In the genomic region with DNA sequence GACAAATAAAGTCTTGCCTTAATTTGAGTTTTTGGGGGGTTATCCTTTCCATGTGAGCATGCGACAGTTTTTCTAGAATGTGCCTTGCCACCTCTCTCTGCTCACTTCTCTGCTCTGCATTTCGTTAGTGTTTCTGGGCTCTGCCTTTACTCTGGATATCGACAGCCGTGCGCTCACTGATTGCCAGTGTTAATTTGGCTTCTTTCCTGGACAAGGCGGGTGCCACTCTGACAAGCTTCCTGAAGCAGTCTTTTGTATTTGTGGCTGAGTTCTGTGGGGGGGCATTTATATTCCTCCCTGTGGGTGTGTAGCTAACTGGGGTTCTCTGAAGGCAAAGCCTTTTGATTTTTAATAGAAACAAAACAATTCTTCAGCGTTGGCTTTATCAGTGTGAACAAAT, we compare ENCODE assay signal across 22 mouse cellular contexts. TPM values are rescaled to one million over a fixed set of nuclear protein-coding genes. Genes with fewer than 3 reads are reported as not detected.
DNase-seq lines count a peak whose midpoint lies in the region; ATAC-seq lines count a peak whose summit lies in the region.
"Had no signal": no experiment of that assay in that cellular context is flagged by ENCODE, and none has a peak within 500 bp of the region (broad histone marks: within the 10 kb centered on the region; RNA-seq: fewer than 3 reads in every experiment).

No protein-coding gene starts in this region.

- H3K9ac ChIP-seq in forebrain, embryonic 14.5 days (ENCODE audit: low read length) = no peak overlapping the region
- H3K9ac ChIP-seq: hindbrain, embryonic 14.5 days; liver, embryonic 12.5 days; lung, embryonic 15.5 days; neural tube, embryonic 12.5 days had no signal

- H3K4me3 ChIP-seq in forebrain, embryonic 14.5 days (ENCODE audit: low read depth, low read length) = no peak overlapping the region
- no peak overlapping the region for H3K4me3 ChIP-seq in forebrain, embryonic 10.5 days
- H3K4me3 ChIP-seq: heart, adult 2 months; limb, embryonic 10.5 days; liver, embryonic 12.5 days; lung, embryonic 15.5 days; neural tube, embryonic 12.5 days had no signal

- H3K4me2 ChIP-seq in forebrain, embryonic 14.5 days (ENCODE audit: low read length) = no peak overlapping the region
- H3K4me2 ChIP-seq: hindbrain, embryonic 14.5 days; liver, embryonic 12.5 days; lung, embryonic 15.5 days; midbrain, embryonic 11.5 days; neural tube, embryonic 12.5 days had no signal

- no peaks in the 10 kb centered on the region for H3K27me3 ChIP-seq in forebrain, embryonic 14.5 days (replicated peaks; ENCODE audit: control insufficient read depth, insufficient read depth, low read length)
- peaks cover 16% of the 10 kb centered on the region; the same call in 1 of the 2 replicates for H3K27me3 ChIP-seq in forebrain, embryonic 10.5 days (ENCODE audit: poor library complexity, severe bottlenecking)
- H3K27me3 ChIP-seq: liver, embryonic 12.5 days; lung, embryonic 15.5 days; neural tube, embryonic 12.5 days had no signal

- H3K9me3 ChIP-seq in forebrain, embryonic 14.5 days (replicated peaks; ENCODE audit: control insufficient read depth, low read length) = no peaks in the 10 kb centered on the region
- no peaks in the 10 kb centered on the region for H3K9me3 ChIP-seq in forebrain, embryonic 10.5 days
- H3K9me3 ChIP-seq: G1E; limb, embryonic 10.5 days; liver, embryonic 12.5 days; lung, embryonic 15.5 days; neural tube, embryonic 12.5 days had no signal

- peak; percentile 34; the same call in 1 of the 2 replicates for ATAC-seq in forebrain, embryonic 14.5 days
- ATAC-seq in cerebellum, adult (ENCODE audit: insufficient number of reproducible peaks, low FRiP score, low TSS enrichment) = peak; percentile 50
- no peak for ATAC-seq in inflammation-experienced regulatory T-cells, adult 6 months
- ATAC-seq: CD4-positive, CD25-positive, alpha-beta regulatory T cell, adult 4 months; liver, embryonic 12.5 days had no signal

- 21% methylated on average over 7 of the region's 7 CpGs for WGBS in forebrain, embryonic 14.5 days
- 64% methylated on average over 7 of the region's 7 CpGs for WGBS in forebrain, embryonic 10.5 days

- H3K27ac ChIP-seq in forebrain, embryonic 14.5 days (ENCODE audit: low read depth, low read length) = no peak overlapping the region
- H3K27ac ChIP-seq in forebrain, embryonic 10.5 days = no peak overlapping the region
- H3K27ac ChIP-seq: heart, adult 2 months; hindbrain, embryonic 14.5 days; kidney, postnatal 0 days; limb, embryonic 10.5 days; liver, embryonic 12.5 days; lung, embryonic 15.5 days; macrophage; neural tube, embryonic 12.5 days had no signal

- H3K4me1 ChIP-seq in forebrain, embryonic 14.5 days (ENCODE audit: control insufficient read depth, insufficient read depth, low read length) = peaks cover 5% of the 10 kb centered on the region
- peaks cover 21% of the 10 kb centered on the region for H3K4me1 ChIP-seq in forebrain, embryonic 10.5 days
- H3K4me1 ChIP-seq: liver, embryonic 12.5 days; lung, embryonic 15.5 days; neural tube, embryonic 12.5 days had no signal

- H3K36me3 ChIP-seq in forebrain, embryonic 14.5 days (ENCODE audit: control insufficient read depth, insufficient read depth, low read length) = no peaks in the 10 kb centered on the region
- H3K36me3 ChIP-seq in forebrain, embryonic 10.5 days (replicated peaks) = no peaks in the 10 kb centered on the region
- H3K36me3 ChIP-seq: G1E; limb, embryonic 10.5 days; liver, embryonic 12.5 days; lung, embryonic 15.5 days; neural tube, embryonic 12.5 days had no signal

- DNase-seq in forebrain, embryonic 14.5 days (ENCODE audit: low spot score) = peak; percentile 83
- DNase-seq in forebrain, embryonic 10.5 days (ENCODE audit: extremely low spot score, low spot score) = no peak
- DNase-seq in layer of hippocampus, adult 9-10 months (ENCODE audit: low spot score) = peak; percentile 24
- no peak for DNase-seq in layer of hippocampus, postnatal 25 days (ENCODE audit: extremely low spot score in 1 of 2, low spot score in 1 of 2)
- DNase-seq in cerebellum, postnatal 10 days = peak; percentile 81 to 82
- no peak for DNase-seq in spleen, postnatal 14 days (ENCODE audit: low spot score in 2 of 2)
- DNase-seq: adrenal gland, postnatal 36 days; gastrocnemius, postnatal 10 days; heart, adult 2 months; kidney, adult 11 months had no signal

RNA-seq across cellular contexts. Expression of gene Dact1, which starts 54.4 kb away (rescaled TPM):
- polyA plus RNA-seq in forebrain, embryonic 14.5 days (2014; fragmentation: Nextera tagmentation; extraction: Ambion mirVana) = 24.9 and 25.5 TPM in 2 replicates
- 4.9 and 5.6 TPM in 2 replicates for polyA plus RNA-seq in forebrain, embryonic 10.5 days (2016; fragmentation: Nextera tagmentation; extraction: Ambion mirVana)
- total RNA-seq in layer of hippocampus, postnatal 25 days (2021) = 10 to 100 TPM in 1 of 2 experiments, 1 to 10 TPM in 1; 9.5 to 10.1 TPM
- not detected for polyA plus RNA-seq in inflammation-experienced regulatory T-cells, adult 6 months (2017; shearing (Covaris generic))
- polyA plus RNA-seq: CD4-positive, CD25-positive, alpha-beta regulatory T cell, adult 4 months; macrophage had no signal

Comparison
In these comparisons a context has a peak if more than half of its experiments do, and no peak if none do; other contexts are left out.
1. DNase-seq: peak in forebrain, embryonic 14.5 days (single experiment), layer of hippocampus, adult 9-10 months (single experiment) and cerebellum, postnatal 10 days (2 of 2); none in forebrain, embryonic 10.5 days (single experiment), layer of hippocampus, postnatal 25 days (0 of 2) and spleen, postnatal 14 days (0 of 2).